Mouse (Mus musculus): ENCODE results near the gene Lemd1.

DNA sequence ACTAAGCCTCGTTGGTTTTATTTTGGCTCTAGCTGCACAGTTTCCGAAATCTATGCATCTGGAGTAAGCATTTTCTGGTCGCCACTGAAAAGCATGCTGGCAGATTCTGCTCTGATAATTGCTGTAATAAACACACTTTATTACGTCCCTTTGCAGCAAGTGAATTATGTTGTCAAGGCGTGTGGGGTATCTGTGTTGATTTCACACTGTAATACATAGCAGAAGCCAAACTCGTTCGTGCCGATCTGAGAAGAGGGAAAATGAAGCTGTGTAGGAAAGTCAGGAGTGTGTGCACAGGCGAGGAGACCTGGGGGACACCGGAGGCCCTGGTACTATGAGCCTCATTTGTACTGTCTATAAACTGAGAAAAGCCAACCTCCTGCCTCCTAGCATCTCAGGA, 18.2 kb downstream of the Lemd1 start:
- no peak for TF ChIP-seq CTCF (IDR thresholded peaks at IDR 0.05; ENCODE audit: borderline replicate concordance, insufficient read depth, low read length)
- TF ChIP-seq POLR2A (IDR thresholded peaks at IDR 0.05; ENCODE audit: low read depth, low read length), result no peak
